Mouse (Mus musculus) frontal cortex, postnatal 25 days (tissue): Measurements from ENCODE around the gene Ptf1a.

Experiments
- DNase-seq, 2 experiments: peaks; one replicate each; pipeline ENCODE4 v3.0.0; 2022; ENCODE audit warnings: low spot score in 2 of 2

Gene Ptf1a

DNA sequence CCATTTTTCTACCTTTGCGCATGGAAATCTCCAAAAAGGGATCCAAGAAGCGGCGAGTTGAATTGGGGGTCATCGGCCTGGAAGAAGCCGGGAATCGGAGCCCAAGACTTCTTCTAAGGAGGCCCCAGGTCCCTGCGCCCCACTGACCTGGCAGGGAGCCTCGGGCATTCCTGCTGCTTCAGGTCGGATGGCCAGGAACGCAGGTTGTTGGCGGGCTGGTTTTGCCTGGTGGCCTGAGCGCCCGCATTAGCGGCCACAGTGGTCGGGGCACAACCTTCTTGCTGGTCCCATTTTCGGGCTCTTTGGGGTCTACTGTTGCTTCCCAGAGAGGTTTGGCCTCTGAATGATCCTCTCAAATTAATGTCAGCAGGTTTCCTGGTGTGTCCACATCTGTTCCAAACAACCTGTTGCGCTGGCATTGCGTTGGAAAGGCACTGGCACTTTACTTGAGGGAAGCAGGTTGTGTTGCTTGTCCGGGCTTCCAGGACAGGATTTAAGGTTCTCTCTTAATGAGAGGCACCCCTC is 7.1 kb downstream of the Ptf1a start:
- DNase-seq = no peak

DNA sequence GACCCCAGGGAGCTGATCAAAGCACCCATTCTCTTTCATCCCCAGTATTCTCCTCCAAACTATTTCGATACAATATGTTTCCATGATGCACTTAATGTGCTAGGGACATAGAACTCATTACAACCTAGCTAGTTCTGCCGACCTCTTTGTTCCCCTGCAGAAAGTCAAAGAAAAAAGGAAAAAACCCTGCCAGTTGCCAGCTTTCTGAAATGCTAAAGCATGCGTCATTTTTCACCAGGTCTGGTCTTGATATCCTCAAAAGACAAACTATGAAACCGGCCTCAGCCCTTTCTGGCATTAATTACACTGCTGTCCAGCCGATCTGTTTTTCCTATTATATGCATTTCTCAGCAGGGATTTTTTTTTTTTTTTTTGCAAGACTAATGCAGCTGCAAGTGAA is 9.8 kb downstream of the Ptf1a start:
- no peak for DNase-seq

DNA sequence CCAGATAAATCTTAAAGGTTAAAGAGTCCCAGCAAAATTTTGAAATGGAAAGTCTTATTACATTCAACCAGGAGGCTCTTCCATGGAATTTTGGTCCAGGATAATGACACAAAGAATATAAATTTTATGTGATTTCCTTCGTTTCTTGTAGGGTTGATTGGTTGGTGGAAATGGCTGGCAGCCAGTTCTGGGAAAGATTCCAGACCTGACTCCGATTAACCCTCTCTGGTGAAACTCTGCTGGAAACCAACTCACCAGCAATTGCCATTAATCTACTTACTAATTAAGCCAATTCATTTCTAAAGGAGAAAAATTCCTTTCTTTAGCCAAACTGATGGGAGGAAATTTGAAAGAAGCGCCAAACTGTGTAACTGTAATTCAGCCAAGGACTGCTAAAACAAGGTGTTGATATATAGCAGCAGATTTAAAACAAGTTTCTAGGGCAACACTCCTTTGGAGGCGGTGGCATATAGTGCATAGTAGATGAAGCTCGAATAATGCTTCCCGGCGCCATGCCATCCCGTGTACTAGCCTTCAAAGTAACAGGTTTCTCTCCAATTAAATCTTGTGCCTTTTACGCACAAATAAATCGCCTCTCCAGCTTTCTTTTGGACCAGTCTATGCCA is 10.5 kb downstream of the Ptf1a start:
- no peak for DNase-seq

DNA sequence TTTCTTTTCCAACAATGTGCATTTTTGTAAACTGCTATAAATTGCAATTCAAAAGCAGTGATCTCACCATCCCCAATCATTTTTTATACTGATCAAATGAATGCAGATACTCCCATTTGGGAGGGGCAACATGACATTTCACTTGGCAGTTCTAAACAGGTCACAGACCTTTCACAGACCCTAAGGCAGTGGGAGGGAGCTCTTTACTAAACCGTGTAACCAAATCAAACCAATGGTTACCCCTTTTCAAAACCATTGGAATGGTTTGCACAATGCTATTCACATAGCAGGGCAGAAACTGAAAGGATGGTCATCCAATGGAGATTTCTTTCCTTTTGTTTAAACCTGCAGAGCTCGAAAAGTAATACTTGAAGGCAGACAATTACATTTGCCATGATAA is 13.3 kb downstream of the Ptf1a start:
- DNase-seq = no peak

DNA sequence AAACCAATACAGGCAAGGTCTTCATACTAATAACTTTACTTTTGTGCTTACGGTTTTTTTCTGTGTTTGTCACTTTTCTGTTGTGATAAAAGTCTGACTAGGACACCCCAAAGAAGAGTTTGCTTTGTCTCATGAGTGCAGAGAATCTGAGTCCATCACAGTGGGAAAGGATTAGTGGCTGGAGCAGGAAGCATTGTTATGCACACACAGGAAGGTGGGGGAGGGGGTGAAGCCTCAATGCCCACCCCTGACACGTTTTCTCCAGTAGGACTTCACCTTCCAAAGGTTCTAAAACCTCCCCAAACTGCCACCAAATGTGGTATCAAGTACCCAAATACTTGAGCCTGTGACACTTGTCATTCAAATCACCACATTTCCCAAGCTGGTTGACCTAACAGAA is 16.5 kb downstream of the Ptf1a start:
- DNase-seq = no peak

DNA sequence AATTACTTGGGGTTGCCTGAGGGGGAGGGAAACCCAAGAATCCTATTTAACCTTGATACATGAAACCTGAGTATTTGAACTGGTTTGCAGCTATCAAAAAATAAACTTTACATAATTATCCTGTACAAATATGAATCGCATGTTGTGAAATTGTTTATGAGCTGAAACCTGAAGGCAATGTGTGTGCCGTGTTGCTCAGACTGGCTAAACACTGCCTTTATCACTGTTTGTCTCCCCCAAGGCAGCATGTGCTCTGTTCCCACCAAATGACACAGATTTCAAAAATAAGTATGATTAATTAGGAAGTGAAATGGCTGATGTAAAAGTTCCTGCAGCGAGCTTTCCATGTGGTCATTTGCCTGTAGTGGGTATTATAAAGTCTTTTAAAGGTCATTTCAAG is 44.8 kb downstream of the Ptf1a start:
- DNase-seq = no peak
